Mouse (Mus musculus) central nervous system, embryonic 18 days (tissue): ENCODE measurements around the gene A2m. TPM values are rescaled to one million over a fixed set of nuclear protein-coding genes. Genes with fewer than 3 reads are reported as not detected.

ENCODE experiments used
- polyA plus RNA-seq: library from polyadenylated mRNA; depleted of rRNA; stranded (reverse); fragments of >200 nt; gene quantifications from 2 replicates; pipeline ENCODE4 v1.2.3, GENCODE M21; 2012; rRNA removed

A2m gene
- polyA plus RNA-seq: 6.3 and 8.2 TPM in 2 replicates

GRCm38 (mm10) chr6:121635076-121635475 is at the start of gene A2m:
TSS of gene A2m (plus strand) at chr6:121635376.

Other genes starting within 250 kb of the A2m start
- gene Iqsec3, start 161.7 kb upstream of the A2m start, polyA plus RNA-seq: 20.9 and 25.2 TPM in 2 replicates
- not detected in 2 replicates for gene Gm7298, start 97.6 kb downstream of the A2m start, polyA plus RNA-seq
- not detected in 2 replicates for gene Mug1, start 203.2 kb downstream of the A2m start, polyA plus RNA-seq